8 mouse cellular contexts compared by ENCODE assay signal in genomic region chrX:7947108-7947899, GRCm38 (mm10). TPM values are rescaled to one million over a fixed set of nuclear protein-coding genes. Genes with fewer than 3 reads are reported as not detected.
A peak's percentile ranks its signal among the peaks of the same experiment; 100 is the strongest.
DNase-seq lines count a peak whose midpoint lies in the region; ATAC-seq and TF ChIP-seq lines count a peak whose summit lies in the region.

Hdac6 (minus strand) TSS chrX:7947889.

- no peaks in the 10 kb centered on the region for H3K9me3 ChIP-seq in forebrain, postnatal 0 days (ENCODE audit: low read length)
- no peaks in the 10 kb centered on the region for H3K9me3 ChIP-seq in intestine, embryonic 16.5 days (ENCODE audit: control insufficient read depth, low read length)
- H3K9me3 ChIP-seq in limb, embryonic 13.5 days: no peaks in the 10 kb centered on the region
- no peaks in the 10 kb centered on the region for H3K9me3 ChIP-seq in stomach, embryonic 15.5 days

- peak; percentile 21 for ATAC-seq in forebrain, postnatal 0 days
- peak; percentile 54 for ATAC-seq in intestine, embryonic 16.5 days
- peak; percentile 99 for ATAC-seq in limb, embryonic 13.5 days (ENCODE audit: low FRiP score, low read depth)
- ATAC-seq in stomach, embryonic 15.5 days (ENCODE audit: insufficient read depth, low FRiP score, low read depth): no peak

- no peaks in the 10 kb centered on the region for H3K27me3 ChIP-seq in forebrain, postnatal 0 days (ENCODE audit: insufficient read depth, low read length)
- no peaks in the 10 kb centered on the region for H3K27me3 ChIP-seq in intestine, embryonic 16.5 days (replicated peaks; ENCODE audit: control insufficient read depth, insufficient read depth, low read length)
- H3K27me3 ChIP-seq in limb, embryonic 13.5 days: no peaks in the 10 kb centered on the region
- no peaks in the 10 kb centered on the region for H3K27me3 ChIP-seq in stomach, embryonic 15.5 days (replicated peaks)

- TF ChIP-seq CTCF in lung, adult 2 months (IDR thresholded peaks at IDR 0.05; ENCODE audit: insufficient read depth, low read length): no peak
- no peak for TF ChIP-seq CTCF in forebrain, postnatal 0 days (IDR thresholded peaks at IDR 0.05; ENCODE audit: low read depth)

- peak within 1 kb of the TSS; percentile 80 for H3K4me3 ChIP-seq in lung, adult 2 months (replicated peaks; ENCODE audit: extremely low read depth, low read depth, low read length)
- peak within 1 kb of the TSS; percentile 48 for H3K4me3 ChIP-seq in forebrain, postnatal 0 days (ENCODE audit: low read depth, low read length)
- peak within 1 kb of the TSS; percentile 57 for H3K4me3 ChIP-seq in intestine, embryonic 16.5 days (ENCODE audit: low read length)
- peak within 1 kb of the TSS; percentile 51 for H3K4me3 ChIP-seq in limb, embryonic 13.5 days
- H3K4me3 ChIP-seq in stomach, embryonic 15.5 days (replicated peaks): peak within 1 kb of the TSS; percentile 51

- peak within 1 kb of the TSS; percentile 53 for H3K9ac ChIP-seq in forebrain, postnatal 0 days
- H3K9ac ChIP-seq in intestine, embryonic 16.5 days (ENCODE audit: low read depth, low read length): peak within 1 kb of the TSS; percentile 67
- peak within 1 kb of the TSS; percentile 65 for H3K9ac ChIP-seq in limb, embryonic 13.5 days
- H3K9ac ChIP-seq in stomach, embryonic 15.5 days: peak within 1 kb of the TSS; percentile 16; the same call in 1 of the 2 replicates

- 37% methylated on average over 37 of the region's 37 CpGs for WGBS in lung, adult 2 months
- WGBS in forebrain, postnatal 0 days: 26% methylated on average over 37 of the region's 37 CpGs
- WGBS in intestine, embryonic 16.5 days: 18% methylated on average over 37 of the region's 37 CpGs
- WGBS in limb, embryonic 13.5 days: 11% methylated on average over 37 of the region's 37 CpGs
- WGBS in stomach, embryonic 15.5 days: 20% methylated on average over 36 of the region's 37 CpGs

- H3K4me2 ChIP-seq in forebrain, postnatal 0 days (ENCODE audit: low read depth): peak within 1 kb of the TSS; percentile 57
- H3K4me2 ChIP-seq in intestine, embryonic 16.5 days (ENCODE audit: low read depth, low read length): peak within 1 kb of the TSS; percentile 59
- H3K4me2 ChIP-seq in limb, embryonic 13.5 days (replicated peaks): peak within 1 kb of the TSS; percentile 64
- peak within 1 kb of the TSS; percentile 52 for H3K4me2 ChIP-seq in stomach, embryonic 15.5 days

- H3K27ac ChIP-seq in forebrain, postnatal 0 days (ENCODE audit: low read depth, low read length): peak within 1 kb of the TSS; percentile 72
- H3K27ac ChIP-seq in intestine, embryonic 16.5 days (ENCODE audit: low read length): no peak within 1 kb of the TSS
- H3K27ac ChIP-seq in limb, embryonic 13.5 days: peak within 1 kb of the TSS; percentile 48; the same call in 1 of the 2 replicates
- no peak within 1 kb of the TSS; the same call in 1 of the 2 replicates for H3K27ac ChIP-seq in stomach, embryonic 15.5 days

- TF ChIP-seq POLR2A in lung, adult 2 months (IDR thresholded peaks at IDR 0.05; ENCODE audit: borderline replicate concordance, extremely low read depth, low read depth, low read length): peak; percentile 55; the same call in 1 of the 2 replicates

- DNase-seq in lung, adult 2 months: no peak
- DNase-seq in lung, postnatal 36 days: no peak
- DNase-seq in adrenal gland, postnatal 25 days: no peak
- no peak for DNase-seq in forebrain, postnatal 0 days
- DNase-seq in urinary bladder, postnatal 4 days (ENCODE audit: low spot score in 2 of 2): no peak

- no peaks in the 10 kb centered on the region for H3K36me3 ChIP-seq in forebrain, postnatal 0 days (ENCODE audit: insufficient read depth)
- no peaks in the 10 kb centered on the region for H3K36me3 ChIP-seq in intestine, embryonic 16.5 days (ENCODE audit: control insufficient read depth, insufficient read depth, low read length)
- peaks cover 4% of the 10 kb centered on the region; the same call in 1 of the 2 replicates for H3K36me3 ChIP-seq in limb, embryonic 13.5 days
- H3K36me3 ChIP-seq in stomach, embryonic 15.5 days: no peaks in the 10 kb centered on the region

- no peaks in the 10 kb centered on the region for H3K4me1 ChIP-seq in lung, adult 2 months (ENCODE audit: control insufficient read depth, insufficient read depth, low read length)
- no peaks in the 10 kb centered on the region for H3K4me1 ChIP-seq in forebrain, postnatal 0 days (ENCODE audit: insufficient read depth)
- H3K4me1 ChIP-seq in intestine, embryonic 16.5 days (ENCODE audit: control insufficient read depth, insufficient read depth, low read length): no peaks in the 10 kb centered on the region
- H3K4me1 ChIP-seq in limb, embryonic 13.5 days: no peaks in the 10 kb centered on the region
- no peaks in the 10 kb centered on the region for H3K4me1 ChIP-seq in stomach, embryonic 15.5 days

RNA-seq across cellular contexts. Expression of gene Hdac6, which starts in this region (rescaled TPM):
- 16.0 and 22.8 TPM in 2 replicates for polyA plus RNA-seq in lung, adult 2 months (2012; rRNA removed)
- 17.9 and 26.7 TPM in 2 replicates for total RNA-seq in adrenal gland, postnatal 25 days (2021)
- total RNA-seq in forebrain, postnatal 0 days (2014; rRNA removed): 62.3 and 87.3 TPM in 2 replicates
- 42.3 and 51.8 TPM in 2 replicates for polyA plus RNA-seq in forebrain, postnatal 0 days (2015; fragmentation: Nextera tagmentation; extraction: Ambion mirVana)
- polyA plus RNA-seq in intestine, embryonic 16.5 days (2015; fragmentation: Nextera tagmentation; extraction: Ambion mirVana): 16.8 and 17.3 TPM in 2 replicates
- polyA plus RNA-seq in limb, embryonic 13.5 days (2015; fragmentation: Nextera tagmentation; extraction: Ambion mirVana): 39.3 and 42.2 TPM in 2 replicates
- polyA plus RNA-seq in stomach, embryonic 15.5 days (2015; fragmentation: Nextera tagmentation; extraction: Ambion mirVana): 19.9 and 22.4 TPM in 2 replicates

Comparison
In these comparisons a context has a peak if more than half of its experiments do, and no peak if none do; other contexts are left out.
1. H3K27ac ChIP-seq: peak in forebrain, postnatal 0 days (single experiment) and limb, embryonic 13.5 days (single experiment); none in intestine, embryonic 16.5 days (single experiment) and stomach, embryonic 15.5 days (single experiment).
2. H3K9ac ChIP-seq: peak in every context shown above with its lines; median percentile 67 in intestine, embryonic 16.5 days; 65 in limb, embryonic 13.5 days; 53 in forebrain, postnatal 0 days; 16 in stomach, embryonic 15.5 days.
3. Peak in every context shown above with its lines, with median percentiles within 50 percentile points of each other: H3K4me3 ChIP-seq and H3K4me2 ChIP-seq.